Mouse (Mus musculus) urinary bladder, postnatal 4 days (tissue): ENCODE results near the gene Slc47a2.

Source experiments
- DNase-seq, 2 experiments: peaks; one replicate each; pipeline ENCODE4 v3.0.0; 2021 to 2022; ENCODE audit warnings: low spot score in 2 of 2

The Slc47a2 gene

DNA sequence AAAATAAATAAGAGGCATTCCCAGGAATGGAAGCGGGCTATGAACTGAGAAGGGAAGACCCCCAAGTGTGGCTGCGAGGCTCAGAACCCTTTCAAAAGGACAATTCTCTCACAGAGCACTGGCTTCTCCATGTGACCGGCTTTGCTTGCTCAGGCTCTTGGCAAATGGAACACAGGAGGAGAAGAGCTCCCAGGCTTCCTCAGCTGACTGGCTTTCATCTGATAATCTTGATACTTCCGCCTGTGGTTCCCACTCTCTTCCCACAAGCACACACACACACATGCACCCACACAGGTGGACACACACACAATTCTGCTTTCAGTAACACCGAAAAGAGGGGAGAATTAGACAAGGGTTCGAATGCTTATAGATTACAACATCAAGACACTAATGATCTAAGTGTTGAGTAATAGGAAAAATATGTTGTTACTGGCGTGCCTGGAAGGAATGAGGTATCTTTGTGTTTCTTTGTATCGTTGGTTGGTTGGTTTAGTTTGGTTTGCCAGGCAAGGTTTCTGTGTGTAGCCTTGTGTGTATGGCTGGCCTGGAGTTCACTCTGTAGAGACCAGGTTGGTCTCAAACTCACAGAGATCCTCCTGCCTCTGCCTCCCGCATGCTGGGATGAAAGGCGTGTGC, 59.1 kb downstream of the Slc47a2 start:
- DNase-seq, result no peak

DNA sequence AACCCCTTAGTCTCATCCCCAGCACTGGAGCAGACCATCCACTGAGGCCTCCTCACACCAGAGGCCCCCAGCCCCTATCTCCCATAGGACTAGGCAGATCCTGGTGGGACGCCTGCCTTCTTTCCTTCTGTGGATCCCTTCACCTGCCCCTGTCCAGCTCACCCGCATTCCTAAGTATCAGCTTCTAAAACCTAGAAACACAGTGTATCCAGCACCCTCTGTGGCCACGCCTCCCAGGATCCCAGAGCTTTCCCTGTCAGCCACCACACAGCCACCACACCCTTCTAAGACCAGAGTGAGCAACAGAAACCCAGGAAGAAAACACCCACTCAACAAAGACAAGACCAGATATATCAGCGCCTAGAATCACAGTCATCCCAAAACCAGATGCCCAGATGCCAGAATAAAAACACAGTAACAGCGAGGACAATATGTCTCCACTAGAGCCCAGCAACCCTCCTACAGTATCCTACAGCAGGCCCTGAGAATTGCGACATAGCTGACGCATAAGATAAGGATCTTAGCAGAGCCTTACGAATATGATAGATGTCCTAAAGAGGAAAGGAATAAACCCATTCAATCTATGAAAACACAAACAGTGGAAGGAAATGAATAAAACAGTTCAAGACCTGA, 64.1 kb downstream of the Slc47a2 start:
- no peak for DNase-seq

DNA sequence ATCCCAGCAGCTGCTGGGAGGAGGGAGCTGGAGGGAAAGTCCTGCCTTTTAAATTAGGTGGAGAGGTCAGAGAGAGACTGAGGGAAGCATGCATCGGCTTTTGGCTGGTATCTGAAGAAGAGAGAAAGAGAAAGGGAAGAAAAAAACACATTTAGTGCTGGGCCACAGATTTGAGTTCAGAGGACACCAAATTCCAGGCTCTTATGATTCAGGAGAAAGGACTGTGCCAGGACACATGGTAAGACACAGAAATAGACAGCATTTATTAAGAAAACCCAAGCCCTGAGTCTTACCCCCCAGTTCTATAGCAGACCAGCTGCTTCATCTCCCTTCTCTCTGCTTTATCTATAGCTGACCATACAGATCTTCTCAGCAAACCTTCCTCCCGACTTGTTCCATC, 64.7 kb downstream of the Slc47a2 start:
- no peak for DNase-seq

DNA sequence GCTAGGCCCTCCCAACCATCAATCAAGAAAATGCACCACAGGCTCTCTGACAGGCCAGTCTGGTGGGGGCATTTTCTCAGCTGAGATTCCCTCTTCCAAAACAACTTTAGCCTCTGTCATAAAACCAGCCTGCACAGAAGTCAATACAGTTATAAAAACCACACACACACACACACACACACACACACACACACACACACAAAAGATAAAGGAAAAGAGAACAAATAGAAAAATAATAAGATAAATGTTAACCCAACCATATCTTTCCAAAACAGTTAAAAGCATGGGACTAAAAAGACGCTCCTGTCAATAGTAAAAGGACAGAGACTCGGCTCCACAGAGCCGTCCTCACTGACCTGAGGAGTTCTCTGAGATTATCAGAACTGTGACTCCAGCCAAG, 66.2 kb downstream of the Slc47a2 start:
- no peak for DNase-seq

DNA sequence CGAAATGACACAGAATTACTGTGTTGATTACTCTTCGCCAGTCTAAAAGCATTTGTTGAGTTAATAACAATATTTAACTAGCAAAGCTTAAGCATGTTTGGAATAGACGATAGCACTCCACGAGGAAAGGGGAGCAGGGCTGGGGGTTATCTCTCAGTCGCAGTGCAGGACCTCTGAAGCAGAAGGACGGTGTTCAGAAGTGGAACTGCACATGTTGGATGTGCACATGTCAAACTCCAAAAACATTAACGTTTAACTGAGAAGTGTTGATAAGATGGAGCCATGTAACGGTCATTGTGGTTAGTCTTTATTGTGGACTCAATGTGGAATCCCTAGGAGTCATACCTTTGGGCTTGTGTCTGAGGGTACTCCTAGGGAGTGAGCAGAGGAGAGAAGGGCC, 67.6 kb downstream of the Slc47a2 start:
- DNase-seq, result no peak

DNA sequence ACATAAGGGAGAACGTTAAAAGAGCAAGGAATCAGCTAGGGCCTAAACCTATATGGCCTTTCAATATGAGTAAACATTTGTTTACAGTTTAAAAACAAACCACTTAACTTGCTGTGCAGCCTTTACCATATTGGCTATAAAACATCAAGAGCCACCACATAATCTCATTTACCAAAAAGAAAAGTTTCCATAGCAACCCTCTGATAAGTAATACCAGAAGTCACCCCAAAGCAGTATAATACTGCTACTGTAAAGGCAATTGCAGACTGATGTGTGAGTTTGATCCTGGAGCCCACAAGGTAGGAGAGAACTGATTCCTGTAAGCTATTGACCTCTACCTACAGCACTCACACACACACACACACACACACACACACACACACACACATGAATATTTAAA, 68.2 kb downstream of the Slc47a2 start:
- DNase-seq, result no peak

DNA sequence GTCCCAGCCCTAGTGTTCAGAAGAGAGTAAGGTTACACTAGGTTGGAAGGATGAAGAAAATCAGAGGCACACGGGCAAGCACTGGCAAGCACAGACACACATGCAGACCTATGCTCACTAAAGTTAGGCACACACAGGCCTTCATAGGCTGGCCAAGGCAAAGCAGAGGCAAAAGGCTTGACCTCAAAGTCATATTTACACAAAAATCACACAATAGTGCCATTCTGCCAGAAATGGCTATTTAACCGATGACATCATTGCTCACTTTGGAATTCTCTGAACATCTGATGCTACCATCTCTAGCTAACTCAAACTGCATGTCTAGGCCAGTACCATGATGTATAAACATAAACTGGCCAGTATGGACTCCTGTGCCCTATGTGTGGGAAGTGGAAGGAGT, 68.7 kb downstream of the Slc47a2 start:
- DNase-seq, result no peak

DNA sequence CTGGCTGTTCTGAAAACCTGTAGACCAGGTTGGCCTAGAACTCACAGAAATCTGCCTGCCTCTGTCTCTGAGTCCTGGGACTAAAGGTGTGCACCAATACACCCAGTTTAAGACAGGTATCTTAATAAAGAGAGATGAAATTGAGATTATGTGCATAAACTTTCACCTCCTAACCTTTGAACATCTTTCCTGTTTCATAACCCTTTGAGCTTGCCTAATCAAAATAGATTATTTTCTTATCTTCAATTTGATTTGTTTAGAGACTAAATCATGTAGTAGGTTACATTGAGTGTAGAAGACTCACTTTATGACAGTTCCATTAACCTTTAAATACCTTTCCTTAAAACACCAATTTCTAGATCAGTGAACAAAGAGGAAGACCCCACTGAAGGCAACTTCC, 71.0 kb downstream of the Slc47a2 start:
- DNase-seq, result no peak

DNA sequence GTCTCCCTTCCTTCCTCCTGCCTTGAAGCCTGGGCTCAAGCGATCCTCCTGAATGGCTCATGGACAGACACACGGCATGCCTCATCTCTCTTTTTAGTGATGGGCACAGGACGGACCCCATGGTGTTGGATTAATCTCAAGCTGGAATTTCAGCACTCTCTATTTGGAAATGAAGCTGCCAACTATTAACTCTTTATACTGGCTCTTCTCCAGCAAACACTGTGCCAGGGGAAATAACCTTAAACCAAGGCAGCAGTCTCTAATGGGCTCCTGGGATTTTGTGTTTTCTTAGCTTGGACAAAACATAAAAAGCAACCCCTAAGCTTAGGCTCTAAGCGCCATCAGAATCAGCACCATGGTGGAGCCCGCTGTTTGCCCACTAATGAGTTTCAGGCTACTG, 72.3 kb downstream of the Slc47a2 start:
- no peak for DNase-seq

DNA sequence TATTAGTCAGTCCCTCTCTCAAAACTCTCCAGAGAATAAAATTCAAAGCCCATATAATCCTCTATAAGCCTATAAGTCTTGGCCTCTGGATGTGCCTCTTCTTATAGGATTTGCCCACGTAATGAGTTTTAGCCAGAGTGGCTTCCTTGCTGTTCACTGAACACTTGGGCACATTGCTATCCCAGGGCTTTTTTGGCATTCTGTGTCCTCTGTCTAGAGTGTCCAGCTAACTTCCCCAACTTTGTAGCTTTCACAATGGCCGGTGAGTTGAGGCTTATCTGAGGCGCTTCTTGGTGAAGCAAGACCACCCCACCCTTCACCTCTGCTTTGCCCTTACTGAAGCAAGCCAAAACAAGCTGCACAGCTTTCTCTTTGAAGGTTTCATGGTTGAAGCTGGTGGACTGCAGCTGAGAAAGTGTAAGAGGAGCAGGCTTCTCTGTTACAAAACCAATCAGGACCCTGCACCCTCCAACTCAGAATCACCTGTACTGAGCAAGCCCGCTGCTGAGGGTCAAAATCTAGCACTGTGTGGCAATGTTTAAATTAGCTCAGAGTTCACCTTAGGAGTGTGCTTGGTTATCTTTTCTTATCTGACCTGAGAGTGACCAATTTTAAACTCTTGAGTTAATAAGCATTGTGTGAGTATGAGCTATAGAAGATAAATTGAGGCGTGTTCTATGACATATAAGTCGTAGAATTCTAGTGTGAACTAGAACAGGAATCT, 73.9 kb downstream of the Slc47a2 start:
- DNase-seq, result no peak

DNA sequence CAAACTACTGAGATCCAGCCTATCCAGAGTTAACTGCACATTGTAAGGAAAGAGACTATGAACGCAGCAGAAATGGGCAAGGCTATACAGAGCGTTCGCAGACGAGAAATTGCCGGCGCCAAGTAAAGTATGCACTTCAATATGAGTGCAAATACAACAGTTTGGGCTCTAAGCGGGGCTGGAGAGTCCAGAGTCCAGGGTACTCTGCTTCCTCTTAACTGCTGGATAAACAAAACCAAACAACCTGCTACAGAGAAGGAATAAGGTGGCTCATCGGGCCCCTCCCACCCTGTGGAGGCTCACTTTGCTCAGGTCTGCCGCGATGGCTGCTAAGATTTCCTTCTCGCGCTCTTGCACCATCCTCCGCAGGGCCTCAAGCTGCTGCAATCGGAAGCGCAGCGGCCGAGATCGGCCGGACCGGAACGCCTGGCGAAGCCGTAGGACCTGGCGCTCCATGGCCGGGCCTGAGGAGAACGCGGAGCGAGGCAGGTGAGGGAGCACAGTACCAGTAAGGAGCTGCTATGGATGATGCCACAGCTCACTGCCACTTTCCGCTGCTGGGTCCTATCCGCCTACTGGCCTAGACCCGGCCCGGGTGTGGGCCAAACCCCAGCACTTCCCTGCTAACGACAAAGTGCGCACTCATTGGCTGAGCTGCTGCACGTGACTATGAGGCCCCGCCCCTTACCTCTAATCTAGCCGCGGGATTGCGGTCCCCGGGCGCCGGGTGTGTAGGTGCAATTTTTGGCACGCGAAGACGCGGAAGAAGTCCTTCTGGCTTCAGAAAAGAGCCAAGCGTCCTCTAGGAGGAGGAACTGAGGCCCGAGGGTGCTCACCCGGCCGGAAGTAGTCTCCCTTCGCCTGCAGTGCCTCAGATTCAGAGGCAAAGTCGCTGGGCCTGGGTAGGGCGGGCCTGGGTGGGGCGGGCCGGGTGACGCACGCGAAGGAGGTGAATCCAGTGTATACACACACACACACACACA, 75.8 kb downstream of the Slc47a2 start, which contains the start of gene Aldh3a2:
TSS of gene Aldh3a2 (minus strand) at position 914 of the 983 bp plus-strand sequence.
- DNase-seq, result peak; percentile 89 to 94

DNA sequence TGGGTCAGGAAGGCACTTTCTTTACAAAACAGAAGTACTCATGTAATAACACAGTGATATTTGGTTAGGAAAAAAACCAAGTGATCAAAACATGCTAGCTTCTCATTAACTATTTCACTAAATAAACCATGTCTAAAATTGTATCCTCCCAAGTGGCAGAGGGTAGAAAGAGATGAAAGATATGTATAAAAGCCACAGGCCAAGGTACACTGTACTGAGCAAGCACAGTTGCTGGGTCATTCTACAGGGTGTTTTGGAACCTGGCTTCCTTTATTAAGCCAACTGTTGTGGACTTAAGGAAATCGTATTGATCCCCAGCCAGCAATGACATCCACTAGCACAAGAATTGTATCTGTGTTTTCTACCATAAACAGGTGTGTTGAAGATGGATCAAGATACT, 78.8 kb downstream of the Slc47a2 start:
- DNase-seq, result no peak

DNA sequence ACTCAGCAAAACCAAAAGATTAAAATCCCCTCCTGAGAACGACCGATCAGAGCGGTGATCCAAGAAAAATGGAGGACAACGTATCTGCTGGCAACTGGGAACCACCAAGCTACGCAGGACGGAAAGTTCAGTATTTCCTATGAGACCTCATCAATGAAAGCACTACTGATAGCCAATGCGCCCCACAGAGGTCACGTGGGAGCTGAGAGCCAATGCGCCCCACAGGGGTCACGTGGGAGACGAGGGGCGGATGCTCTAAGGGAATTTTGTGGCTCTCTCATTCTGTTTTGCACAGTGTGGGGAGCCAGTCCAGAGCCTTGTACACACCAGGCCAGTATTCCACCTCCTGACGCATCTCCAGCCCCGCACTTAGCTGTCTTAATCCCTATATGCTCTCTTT, 80.1 kb downstream of the Slc47a2 start:
- no peak for DNase-seq

DNA sequence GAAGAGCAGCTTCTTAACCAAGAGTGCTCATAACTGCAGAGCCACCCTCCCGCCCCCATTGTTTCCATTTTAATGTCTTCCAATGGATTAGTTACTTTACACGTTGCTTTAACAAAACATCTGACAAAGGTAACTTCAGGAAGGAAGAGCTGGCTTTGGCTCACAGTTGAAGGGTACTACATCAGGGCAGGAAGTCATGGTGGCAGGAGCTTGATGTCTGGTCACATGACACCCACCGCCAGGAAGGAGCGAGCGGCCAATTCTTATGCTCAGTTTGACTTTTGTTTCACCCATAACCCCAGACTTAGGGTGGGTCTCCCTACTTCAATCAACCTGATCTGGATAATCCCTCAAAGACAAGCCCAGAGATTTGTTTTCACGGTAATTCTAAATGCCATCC, 83.6 kb downstream of the Slc47a2 start:
- no peak for DNase-seq

DNA sequence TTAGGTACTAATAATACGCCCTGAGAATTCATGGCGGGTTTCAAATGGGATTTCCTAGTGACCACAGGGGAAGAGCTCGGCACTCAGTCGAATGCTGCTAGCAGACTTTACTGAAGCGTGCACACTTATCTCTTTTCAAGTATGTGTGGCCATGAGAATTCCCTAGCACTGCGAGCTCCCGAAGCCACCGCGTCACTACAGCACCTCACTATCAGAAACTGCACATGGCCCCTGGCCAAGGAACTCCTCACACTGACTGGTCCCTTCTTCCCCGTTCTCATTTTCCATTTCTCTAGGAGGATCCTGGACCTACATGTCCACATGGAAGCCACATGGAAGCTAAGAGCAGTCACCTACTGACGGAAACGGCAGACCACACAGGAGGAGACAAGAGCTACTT, 89.9 kb downstream of the Slc47a2 start:
- no peak for DNase-seq

DNA sequence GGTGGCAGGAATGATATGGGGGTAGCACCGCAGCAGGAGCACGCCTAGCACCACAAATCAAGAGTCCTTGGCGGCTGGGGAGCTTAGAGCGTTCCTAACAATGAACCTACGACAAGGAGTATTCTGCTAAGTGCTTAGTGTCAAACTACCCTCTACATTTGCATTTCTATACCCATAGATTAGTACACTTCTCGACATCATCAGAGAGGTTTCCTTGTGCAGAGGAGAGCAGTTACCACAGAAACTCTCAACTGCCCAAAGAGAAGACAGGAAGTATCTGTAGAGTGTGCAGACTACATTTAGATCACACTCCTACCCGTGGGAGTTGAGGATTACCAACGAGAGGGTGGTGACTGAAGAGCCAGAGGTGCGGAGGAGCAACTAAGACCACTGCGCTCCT, 90.9 kb downstream of the Slc47a2 start:
- no peak for DNase-seq
